Mouse (Mus musculus): ENCODE measurements around the gene Hfe2.
"Not testable (repeated sequence)": the region's sequence is repeated elsewhere in the genome, so short reads cannot be mapped to it uniquely, and the experiment has no call there.

Hfe2 gene

GRCm38 (mm10) chr3:96524914-96525313 is at the start of gene Hfe2:
Gene Hfe2 (plus strand): TSS chr3:96525172.
- no peak for DNase-seq (ENCODE audit: low spot score)

- no peak for DNase-seq (ENCODE audit: low spot score)
Measured at GRCm38 (mm10) chr3:96477084-96477483, 47.9 kb upstream of the Hfe2 start.

GRCm38 (mm10) chr3:96477558-96477957 is 47.4 kb upstream of the Hfe2 start:
- DNase-seq (ENCODE audit: low spot score) = no peak

- DNase-seq (ENCODE audit: low spot score) = no peak
Measured at GRCm38 (mm10) chr3:96479249-96479648, 45.7 kb upstream of the Hfe2 start.

- DNase-seq (ENCODE audit: low spot score) = no peak
Measured at GRCm38 (mm10) chr3:96480684-96481270, 44.2 kb upstream of the Hfe2 start.

GRCm38 (mm10) chr3:96481856-96482255 is 43.1 kb upstream of the Hfe2 start:
- no peak for DNase-seq (ENCODE audit: low spot score)

GRCm38 (mm10) chr3:96482451-96482850 is 42.5 kb upstream of the Hfe2 start:
- no peak for DNase-seq (ENCODE audit: low spot score)

GRCm38 (mm10) chr3:96483044-96483443 is 41.9 kb upstream of the Hfe2 start:
- not testable (repeated sequence) for DNase-seq (ENCODE audit: low spot score)

- no peak for DNase-seq (ENCODE audit: low spot score)
Measured at GRCm38 (mm10) chr3:96483946-96484345, 41.0 kb upstream of the Hfe2 start.

- DNase-seq (ENCODE audit: low spot score) = no peak
Measured at GRCm38 (mm10) chr3:96484921-96485320, 40.1 kb upstream of the Hfe2 start.

GRCm38 (mm10) chr3:96485361-96485760 is 39.6 kb upstream of the Hfe2 start:
- no peak for DNase-seq (ENCODE audit: low spot score)

GRCm38 (mm10) chr3:96486064-96486827 is 38.7 kb upstream of the Hfe2 start:
- DNase-seq (ENCODE audit: low spot score) = not testable (repeated sequence)

GRCm38 (mm10) chr3:96486828-96487559 is 38.0 kb upstream of the Hfe2 start:
- not testable (repeated sequence) for DNase-seq (ENCODE audit: low spot score)

GRCm38 (mm10) chr3:96487596-96488289 is 37.2 kb upstream of the Hfe2 start:
- DNase-seq (ENCODE audit: low spot score) = no peak

GRCm38 (mm10) chr3:96488290-96488906 is 36.6 kb upstream of the Hfe2 start:
- not testable (repeated sequence) for DNase-seq (ENCODE audit: low spot score)

- not testable (repeated sequence) for DNase-seq (ENCODE audit: low spot score)
Measured at GRCm38 (mm10) chr3:96488907-96489629, 35.9 kb upstream of the Hfe2 start.

- not testable (repeated sequence) for DNase-seq (ENCODE audit: low spot score)
Measured at GRCm38 (mm10) chr3:96489636-96490035, 35.3 kb upstream of the Hfe2 start.

- not testable (repeated sequence) for DNase-seq (ENCODE audit: low spot score)
Measured at GRCm38 (mm10) chr3:96494456-96494855, 30.5 kb upstream of the Hfe2 start.

GRCm38 (mm10) chr3:96494912-96495311 is 30.1 kb upstream of the Hfe2 start:
- DNase-seq (ENCODE audit: low spot score) = no peak

GRCm38 (mm10) chr3:96495490-96496210 is 29.3 kb upstream of the Hfe2 start:
- DNase-seq (ENCODE audit: low spot score) = no peak
